ENCODE assay signal across 8 mouse cellular contexts in the genomic region with DNA sequence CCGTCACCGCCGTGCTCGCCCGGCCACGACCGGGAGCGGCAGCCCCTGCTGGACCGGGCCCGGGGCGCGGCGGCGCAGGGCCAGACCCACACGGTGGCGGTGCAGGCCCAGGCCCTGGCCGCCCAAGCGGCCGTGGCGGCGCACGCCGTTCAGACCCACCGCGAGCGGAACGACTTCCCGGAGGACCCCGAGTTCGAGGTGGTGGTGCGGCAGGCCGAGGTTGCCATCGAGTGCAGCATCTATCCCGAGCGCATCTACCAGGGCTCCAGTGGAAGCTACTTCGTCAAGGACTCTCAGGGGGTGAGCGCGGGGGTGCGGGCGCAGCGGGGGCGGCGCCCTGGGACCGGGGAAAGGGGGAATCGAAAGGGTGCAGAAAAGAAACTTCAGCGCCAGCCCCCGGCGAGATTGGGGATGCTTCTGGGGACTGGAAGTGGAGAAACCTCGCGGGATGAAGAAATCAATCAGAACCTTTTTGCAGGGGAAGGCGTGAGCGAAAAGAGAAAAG. TPM values are rescaled to one million over a fixed set of nuclear protein-coding genes. Genes with fewer than 3 reads are reported as not detected.
DNase-seq lines count a peak whose midpoint lies in the region; ATAC-seq and TF ChIP-seq lines count a peak whose summit lies in the region.

No protein-coding gene starts in this region.

- H3K36me3 ChIP-seq in kidney, adult 2 months (ENCODE audit: control insufficient read depth, insufficient read depth, low read length) = no peaks in the 10 kb centered on the region
- H3K36me3 ChIP-seq in ES-Bruce4 (ENCODE audit: control insufficient read depth, insufficient read depth, low read length, poor library complexity, severe bottlenecking) = peaks cover 5% of the 10 kb centered on the region
- H3K36me3 ChIP-seq in embryonic facial prominence, embryonic 10.5 days (replicated peaks) = peaks cover 30% of the 10 kb centered on the region
- 0 out of 2 replicates have a peak, but pooled peaks cover 4% of the 10 kb centered on the region for H3K36me3 ChIP-seq in intestine, embryonic 15.5 days
- H3K36me3 ChIP-seq in midbrain, embryonic 14.5 days (ENCODE audit: control insufficient read depth, insufficient read depth, low read length) = no peaks in the 10 kb centered on the region

- TF ChIP-seq CTCF in kidney, adult 2 months (conservative IDR thresholded peaks at IDR 0.05; ENCODE audit: insufficient read depth, insufficient read length, low read depth, low read length) = no peak
- TF ChIP-seq CTCF in ES-Bruce4 (IDR thresholded peaks at IDR 0.05; ENCODE audit: low read depth, low read length) = no peak

- no peaks in the 10 kb centered on the region for H3K27me3 ChIP-seq in kidney, adult 2 months (replicated peaks; ENCODE audit: control insufficient read depth, insufficient read depth, low read length)
- H3K27me3 ChIP-seq in ES-Bruce4 (ENCODE audit: control insufficient read depth, insufficient read depth, low read length, poor library complexity, severe bottlenecking) = no peaks in the 10 kb centered on the region
- H3K27me3 ChIP-seq in embryonic facial prominence, embryonic 10.5 days (replicated peaks; ENCODE audit: low read depth, poor library complexity, severe bottlenecking) = no peaks in the 10 kb centered on the region
- no peaks in the 10 kb centered on the region for H3K27me3 ChIP-seq in intestine, embryonic 15.5 days (replicated peaks)
- H3K27me3 ChIP-seq in midbrain, embryonic 14.5 days (ENCODE audit: control insufficient read depth, insufficient read depth, low read length) = no peaks in the 10 kb centered on the region

- H3K27ac ChIP-seq in kidney, adult 2 months (ENCODE audit: insufficient read depth, low read depth, low read length) = peak overlapping the region; percentile 53
- H3K27ac ChIP-seq in ES-Bruce4 (ENCODE audit: insufficient read depth, low read length) = no peak overlapping the region
- H3K27ac ChIP-seq in embryonic facial prominence, embryonic 10.5 days (replicated peaks) = peak overlapping the region; percentile 92
- H3K27ac ChIP-seq in intestine, embryonic 15.5 days = peak overlapping the region; percentile 91
- peak overlapping the region; percentile 86 for H3K27ac ChIP-seq in midbrain, embryonic 14.5 days (replicated peaks; ENCODE audit: low read depth, low read length)

- H3K4me2 ChIP-seq in intestine, embryonic 15.5 days (replicated peaks) = peak overlapping the region; percentile 74
- H3K4me2 ChIP-seq in midbrain, embryonic 14.5 days (ENCODE audit: low read length) = peak overlapping the region; percentile 87

- peak overlapping the region; percentile 84 for H3K4me3 ChIP-seq in kidney, adult 2 months (ENCODE audit: insufficient read depth, low read depth, low read length)
- H3K4me3 ChIP-seq in ES-Bruce4 (ENCODE audit: low read depth, low read length) = peak overlapping the region; percentile 87
- peak overlapping the region; percentile 97 for H3K4me3 ChIP-seq in embryonic facial prominence, embryonic 10.5 days
- peak overlapping the region; percentile 98 for H3K4me3 ChIP-seq in intestine, embryonic 15.5 days (replicated peaks)
- peak overlapping the region; percentile 76 for H3K4me3 ChIP-seq in midbrain, embryonic 14.5 days (replicated peaks; ENCODE audit: low read depth, low read length)

- H3K4me1 ChIP-seq in kidney, adult 2 months (ENCODE audit: control insufficient read depth, insufficient read depth, low read length) = peaks cover 16% of the 10 kb centered on the region
- no peaks in the 10 kb centered on the region for H3K4me1 ChIP-seq in ES-Bruce4 (ENCODE audit: control insufficient read depth, insufficient read depth, low read length)
- peaks cover 37% of the 10 kb centered on the region for H3K4me1 ChIP-seq in embryonic facial prominence, embryonic 10.5 days
- H3K4me1 ChIP-seq in intestine, embryonic 15.5 days (replicated peaks) = peaks cover 20% of the 10 kb centered on the region
- H3K4me1 ChIP-seq in midbrain, embryonic 14.5 days (ENCODE audit: control insufficient read depth, insufficient read depth, low read length) = peaks cover 21% of the 10 kb centered on the region

- no peak for DNase-seq in kidney, adult 2 months
- DNase-seq in kidney, adult 9 months = no peak
- DNase-seq in embryonic facial prominence, embryonic 10.5 days (ENCODE audit: low spot score) = no peak
- DNase-seq in midbrain, embryonic 14.5 days = no peak
- DNase-seq in natural killer cell, adult 2 months (ENCODE audit: low spot score in 2 of 2) = no peak
- no peak for DNase-seq in layer of hippocampus, adult 9-11 months

- 1% methylated on average over 52 of the region's 52 CpGs for WGBS in kidney, adult 2 months
- under 1% methylated on average over 52 of the region's 52 CpGs for WGBS in embryonic facial prominence, embryonic 10.5 days
- under 1% methylated on average over 46 of the region's 52 CpGs for WGBS in intestine, embryonic 15.5 days
- under 1% methylated on average over 51 of the region's 52 CpGs for WGBS in midbrain, embryonic 14.5 days

- peak overlapping the region; percentile 91 for H3K9ac ChIP-seq in ES-Bruce4 (ENCODE audit: low read depth, poor library complexity, severe bottlenecking)
- H3K9ac ChIP-seq in intestine, embryonic 15.5 days = peak overlapping the region; percentile 83
- peak overlapping the region; percentile 86 for H3K9ac ChIP-seq in midbrain, embryonic 14.5 days (replicated peaks; ENCODE audit: low read length)

- no peaks in the 10 kb centered on the region for H3K9me3 ChIP-seq in ES-Bruce4 (replicated peaks; ENCODE audit: control insufficient read depth, insufficient read depth, low read length, poor library complexity, severe bottlenecking)
- H3K9me3 ChIP-seq in embryonic facial prominence, embryonic 10.5 days = no peaks in the 10 kb centered on the region
- H3K9me3 ChIP-seq in intestine, embryonic 15.5 days = no peaks in the 10 kb centered on the region
- H3K9me3 ChIP-seq in midbrain, embryonic 14.5 days (ENCODE audit: control insufficient read depth, low read length) = no peaks in the 10 kb centered on the region

- no peak for TF ChIP-seq POLR2A in kidney, adult 2 months (IDR thresholded peaks at IDR 0.05; ENCODE audit: low read depth, low read length)
- TF ChIP-seq POLR2A in ES-Bruce4 (IDR thresholded peaks at IDR 0.05; ENCODE audit: insufficient read depth, low read length) = no peak

- ATAC-seq in intestine, embryonic 15.5 days = peak; percentile 76
- peak; percentile 73 for ATAC-seq in midbrain, embryonic 14.5 days (ENCODE audit: low FRiP score, low TSS enrichment)

- TF ChIP-seq EP300 in ES-Bruce4 (IDR thresholded peaks at IDR 0.05; ENCODE audit: insufficient read depth, low read depth, low read length) = no peak

RNA-seq across cellular contexts. Expression of a gene that starts 0.4 kb away (rescaled TPM):
- 41.7 and 45.4 TPM in 2 replicates for polyA plus RNA-seq in kidney, adult 2 months (2012; rRNA removed)
- 27.2 and 30.4 TPM in 2 replicates for polyA plus RNA-seq in ES-Bruce4 (2011; ENCODE audit: insufficient read depth, insufficient read length, low read depth, missing spikeins)
- 28.0 and 30.2 TPM in 2 replicates for polyA plus RNA-seq in embryonic facial prominence, embryonic 10.5 days (2016; fragmentation: Nextera tagmentation; extraction: Ambion mirVana)
- polyA plus RNA-seq in intestine, embryonic 15.5 days (2015; fragmentation: Nextera tagmentation; extraction: Ambion mirVana) = 23.4 and 23.6 TPM in 2 replicates
- 33.1 and 40.8 TPM in 2 replicates for polyA plus RNA-seq in midbrain, embryonic 14.5 days (2014; fragmentation: Nextera tagmentation; extraction: Ambion mirVana)

RNA-seq across cellular contexts. Expression of a gene that starts 4.5 kb away (rescaled TPM):
- polyA plus RNA-seq in kidney, adult 2 months (2012; rRNA removed) = 25.9 and 26.3 TPM in 2 replicates
- 18.8 and 19.6 TPM in 2 replicates for polyA plus RNA-seq in ES-Bruce4 (2011; ENCODE audit: insufficient read depth, insufficient read length, low read depth, missing spikeins)
- polyA plus RNA-seq in embryonic facial prominence, embryonic 10.5 days (2016; fragmentation: Nextera tagmentation; extraction: Ambion mirVana) = 47.9 and 48.1 TPM in 2 replicates
- polyA plus RNA-seq in intestine, embryonic 15.5 days (2015; fragmentation: Nextera tagmentation; extraction: Ambion mirVana) = 15.4 and 16.5 TPM in 2 replicates
- 144 and 145 TPM in 2 replicates for polyA plus RNA-seq in midbrain, embryonic 14.5 days (2014; fragmentation: Nextera tagmentation; extraction: Ambion mirVana)

RNA-seq across cellular contexts. Expression of a gene that starts 38.2 kb away (rescaled TPM):
- polyA plus RNA-seq in kidney, adult 2 months (2012; rRNA removed) = 17.5 and 19.5 TPM in 2 replicates
- polyA plus RNA-seq in ES-Bruce4 (2011; ENCODE audit: insufficient read depth, insufficient read length, low read depth, missing spikeins) = 44.7 and 49.2 TPM in 2 replicates
- 23.5 and 24.5 TPM in 2 replicates for polyA plus RNA-seq in embryonic facial prominence, embryonic 10.5 days (2016; fragmentation: Nextera tagmentation; extraction: Ambion mirVana)
- 36.4 and 40.7 TPM in 2 replicates for polyA plus RNA-seq in intestine, embryonic 15.5 days (2015; fragmentation: Nextera tagmentation; extraction: Ambion mirVana)
- 5.8 and 6.0 TPM in 2 replicates for polyA plus RNA-seq in midbrain, embryonic 14.5 days (2014; fragmentation: Nextera tagmentation; extraction: Ambion mirVana)

RNA-seq across cellular contexts. Expression of a gene that starts 38.6 kb away (rescaled TPM):
- 3.6 and 5.1 TPM in 2 replicates for polyA plus RNA-seq in kidney, adult 2 months (2012; rRNA removed)
- not detected in 2 replicates for polyA plus RNA-seq in ES-Bruce4 (2011; ENCODE audit: insufficient read depth, insufficient read length, low read depth, missing spikeins)
- polyA plus RNA-seq in embryonic facial prominence, embryonic 10.5 days (2016; fragmentation: Nextera tagmentation; extraction: Ambion mirVana) = 0.17 TPM in 1 of 2 replicates, not detected in the other
- not detected in 2 replicates for polyA plus RNA-seq in intestine, embryonic 15.5 days (2015; fragmentation: Nextera tagmentation; extraction: Ambion mirVana)
- polyA plus RNA-seq in midbrain, embryonic 14.5 days (2014; fragmentation: Nextera tagmentation; extraction: Ambion mirVana) = not detected in 2 replicates

RNA-seq across cellular contexts. Expression of a gene that starts 45.3 kb away (rescaled TPM):
- polyA plus RNA-seq in kidney, adult 2 months (2012; rRNA removed) = 167 and 177 TPM in 2 replicates
- polyA plus RNA-seq in ES-Bruce4 (2011; ENCODE audit: insufficient read depth, insufficient read length, low read depth, missing spikeins) = 0.91 and 1.2 TPM in 2 replicates
- polyA plus RNA-seq in embryonic facial prominence, embryonic 10.5 days (2016; fragmentation: Nextera tagmentation; extraction: Ambion mirVana) = 1.1 and 1.3 TPM in 2 replicates
- 1.6 and 1.7 TPM in 2 replicates for polyA plus RNA-seq in intestine, embryonic 15.5 days (2015; fragmentation: Nextera tagmentation; extraction: Ambion mirVana)
- 0.94 and 1.3 TPM in 2 replicates for polyA plus RNA-seq in midbrain, embryonic 14.5 days (2014; fragmentation: Nextera tagmentation; extraction: Ambion mirVana)
